Mouse (Mus musculus): ENCODE measurements at regions not wholly inside any gene's neighbourhood (a gene's known extent, or its start where the extent isn't known, plus 50 kb on each side); places are given as distances from the start of the nearest gene placed in this dataset.

GRCm38 (mm10) chr2:117685836-117686453 is 343.1 kb upstream of the Rasgrp1 start:
- TF ChIP-seq CTCF (IDR thresholded peaks at IDR 0.05; ENCODE audit: low read depth), result no peak
- TF ChIP-seq EP300 (IDR thresholded peaks at IDR 0.05; ENCODE audit: low read depth), result no peak

Measured in liver, postnatal 0 days (tissue).